Mouse (Mus musculus) stomach, postnatal 0 days (tissue): ENCODE results near the gene Ankrd11. TPM values are rescaled to one million over a fixed set of nuclear protein-coding genes. Genes with fewer than 3 reads are reported as not detected.

Source experiments
- ATAC-seq: fragments of 200-750 bp; cut with Nextera tagmentation; 2 replicates; pipeline ENCODE4 v1.8.0; 2017; ENCODE audit not compliant: low FRiP score, low TSS enrichment
- DNase-seq: peaks from one replicate; pipeline ENCODE4 v3.0.0-alpha.2; 2016; ENCODE audit warnings: low spot score
- H3K27ac ChIP-seq: fragments of 300-500 bp; sonication (generic); replicated peaks from 2 replicates; pipeline ENCODE4 v1.5.1; 2014; ENCODE audit warnings: mild to moderate bottlenecking, control low read depth
- H3K27me3 ChIP-seq: fragments of 300-500 bp; sonication (generic); 2 replicates; pipeline ENCODE4 v1.6.1; 2014; ENCODE audit warnings: low read length; ENCODE audit not compliant: control insufficient read depth, insufficient read depth
- H3K36me3 ChIP-seq: fragments of 300-500 bp; sonication (generic); 2 replicates; pipeline ENCODE4 v1.6.1; 2014; ENCODE audit warnings: low read length, mixed read lengths; ENCODE audit not compliant: control insufficient read depth, insufficient read depth
- H3K4me1 ChIP-seq: fragments of 300-500 bp; sonication (generic); replicated peaks from 2 replicates; pipeline ENCODE4 v1.6.1; 2014; ENCODE audit warnings: antibody characterized with exemption; ENCODE audit not compliant: control insufficient read depth, insufficient read depth
- H3K4me2 ChIP-seq: fragments of 300-500 bp; sonication (generic); replicated peaks from 2 replicates; pipeline ENCODE4 v1.6.1; 2014; ENCODE audit warnings: low read depth, mild to moderate bottlenecking, control low read depth, moderate library complexity
- H3K4me3 ChIP-seq: fragments of 300-500 bp; sonication (generic); 2 replicates; pipeline ENCODE4 v1.5.1; 2014; ENCODE audit warnings: low read depth, low read length, control low read depth
- H3K9ac ChIP-seq: fragments of 300-500 bp; sonication (generic); 2 replicates; pipeline ENCODE4 v1.6.1; 2014; ENCODE audit warnings: mild to moderate bottlenecking, low read length, control low read depth, mixed read lengths
- H3K9me3 ChIP-seq: fragments of 300-500 bp; sonication (generic); 2 replicates; pipeline ENCODE4 v1.6.1; 2016; ENCODE audit warnings: low read length; ENCODE audit not compliant: control insufficient read depth
- CTCF ChIP-seq: IDR thresholded peaks from 2 replicates; pipeline ENCODE4 v1.5.1; 2016; ENCODE audit warnings: antibody characterized with exemption, low read depth, mild to moderate bottlenecking, moderate library complexity
- EP300 ChIP-seq: optimal IDR thresholded peaks from 2 replicates; pipeline ENCODE3; 2016; ENCODE audit warnings: antibody characterized with exemption
- WGBS: fragments of 180-500 bp; shearing (Covaris S2); extraction: QIAGEN DNeasy Blood & Tissue Kit; methylation state at CpG from one replicate; pipeline ENCODE4 v1.1.7; 2014; 5-methylcytosine and 5-hydroxymethylcytosine counted together
- polyA plus RNA-seq: library from polyadenylated mRNA; unstranded; fragments of >200 nt; fragmentation: Nextera tagmentation; extraction: Ambion mirVana; gene quantifications from 2 replicates; pipeline ENCODE4 v1.2.1, GENCODE M21; 2015

Gene Ankrd11
- polyA plus RNA-seq, 1 experiment from 2014 or later = 35.0 TPM

DNA sequence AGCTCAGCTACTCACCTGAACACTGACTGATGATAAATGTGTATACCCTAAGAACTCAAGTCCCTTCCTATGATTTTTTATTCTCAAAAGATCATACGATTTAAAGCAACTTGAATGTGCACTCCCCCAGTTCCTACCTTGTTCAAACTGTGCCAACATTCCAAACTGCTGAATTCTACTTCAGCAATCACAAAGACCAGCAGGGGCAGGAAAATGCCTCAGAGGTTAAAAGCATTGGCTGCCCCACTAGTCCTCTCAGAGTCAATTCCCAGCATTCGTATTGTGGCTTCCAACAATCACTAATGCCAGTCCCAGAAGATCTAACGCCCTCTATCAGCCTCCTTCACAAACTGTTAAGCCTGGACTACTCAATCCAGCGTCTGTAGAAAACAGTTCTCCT is 44.1 kb downstream of the Ankrd11 start:
- WGBS = 52% methylated on average over 4 of the region's 4 CpGs
- Histone ChIP-seq H3K36me3 (no peaks in the 10 kb centered on the region), H3K9ac (no peak overlapping the region), H3K27ac (peak overlapping the region; percentile 24; the same call in 1 of the 2 replicates), H3K4me3 (no peak overlapping the region), H3K4me2 (no peak overlapping the region), H3K4me1 (peaks cover 2% of the 10 kb centered on the region; the same call in 1 of the 2 replicates), H3K9me3 (no peaks in the 10 kb centered on the region), H3K27me3 (no peaks in the 10 kb centered on the region)
- TF ChIP-seq CTCF (no peak), EP300 (no peak)
- DNase-seq = no peak
- ATAC-seq = no peak

DNA sequence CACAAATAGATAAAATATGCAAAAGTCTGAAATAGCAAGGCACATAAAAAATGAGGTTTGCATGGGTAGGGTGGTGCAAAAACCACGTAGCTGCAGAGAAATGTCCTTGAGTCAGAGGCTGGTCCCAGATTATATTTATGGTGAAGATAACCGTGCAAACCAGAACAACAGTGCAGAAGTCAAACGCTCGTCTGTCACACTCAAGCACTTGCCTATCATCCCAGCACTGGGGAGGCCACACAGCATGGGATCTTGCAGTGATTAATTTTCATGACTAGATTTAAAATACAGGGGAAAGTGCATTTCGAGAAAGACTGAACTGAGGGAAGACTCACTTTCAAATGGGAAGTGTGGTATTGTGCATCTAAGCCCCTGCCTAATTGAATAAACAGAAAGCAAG is 48.3 kb downstream of the Ankrd11 start:
- no peak overlapping the region for H3K4me2 ChIP-seq
- no peak overlapping the region for H3K9ac ChIP-seq
- 52% methylated on average over 5 of the region's 5 CpGs for WGBS
- H3K4me3 ChIP-seq = no peak overlapping the region
- H3K27ac ChIP-seq = no peak overlapping the region
- no peak for DNase-seq
- H3K27me3 ChIP-seq = no peaks in the 10 kb centered on the region
- H3K4me1 ChIP-seq = peaks cover 3% of the 10 kb centered on the region; the same call in 1 of the 2 replicates
- TF ChIP-seq CTCF (no peak), EP300 (no peak)
- H3K9me3 ChIP-seq = no peaks in the 10 kb centered on the region
- no peak for ATAC-seq
- no peaks in the 10 kb centered on the region for H3K36me3 ChIP-seq

DNA sequence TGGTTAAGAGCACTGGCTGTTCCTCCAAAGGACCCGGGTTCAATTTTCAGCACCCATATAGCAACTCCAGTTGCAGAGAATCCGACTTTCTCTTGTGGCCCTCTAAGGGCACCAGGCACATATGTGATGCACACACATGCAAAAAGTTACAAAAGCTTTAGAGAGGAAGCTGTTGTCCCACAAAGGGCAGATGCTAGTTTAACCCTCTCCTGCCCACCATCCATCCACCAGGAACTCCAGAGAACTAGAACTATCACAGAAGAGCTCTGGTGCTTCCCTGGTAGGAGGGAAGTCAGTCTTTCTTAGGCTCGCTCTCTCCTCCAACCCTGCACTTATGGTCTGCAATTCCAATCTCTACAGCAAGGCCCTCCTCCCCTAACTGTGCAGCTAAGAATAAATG is 49.0 kb downstream of the Ankrd11 start:
- Histone ChIP-seq H3K36me3 (no peaks in the 10 kb centered on the region), H3K27me3 (no peaks in the 10 kb centered on the region), H3K9ac (no peak overlapping the region), H3K4me2 (no peak overlapping the region), H3K27ac (0 out of 2 replicates have a peak overlapping the region, but pooled peaks have one; percentile 3), H3K4me3 (no peak overlapping the region), H3K9me3 (no peaks in the 10 kb centered on the region), H3K4me1 (peaks cover 3% of the 10 kb centered on the region; the same call in 1 of the 2 replicates)
- ATAC-seq (no peak), DNase-seq (no peak)
- 66% methylated on average over 3 of the region's 3 CpGs for WGBS
- TF ChIP-seq CTCF = no peak
- TF ChIP-seq EP300 = no peak

DNA sequence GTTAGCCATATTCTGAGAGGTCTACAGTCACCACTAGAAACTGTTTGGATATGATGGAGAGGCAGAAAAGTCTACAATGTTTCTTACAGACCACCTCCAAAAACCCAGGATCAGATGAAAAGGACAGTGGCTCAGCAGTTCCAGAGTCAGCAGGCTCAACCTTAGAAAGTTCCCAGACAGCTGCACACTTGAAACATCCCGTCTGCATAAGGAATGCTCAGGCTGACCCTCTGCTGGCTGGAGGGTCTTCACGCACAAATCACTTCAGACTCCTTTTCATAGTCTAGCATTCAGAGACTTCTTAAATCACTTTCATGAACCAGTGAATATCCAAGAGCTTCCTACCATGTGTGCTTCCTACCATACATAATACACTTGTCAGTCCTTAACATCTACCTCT is 49.8 kb downstream of the Ankrd11 start:
- WGBS = 55% methylated on average over 2 of the region's 2 CpGs
- TF ChIP-seq EP300 = no peak
- no peaks in the 10 kb centered on the region for H3K9me3 ChIP-seq

DNA sequence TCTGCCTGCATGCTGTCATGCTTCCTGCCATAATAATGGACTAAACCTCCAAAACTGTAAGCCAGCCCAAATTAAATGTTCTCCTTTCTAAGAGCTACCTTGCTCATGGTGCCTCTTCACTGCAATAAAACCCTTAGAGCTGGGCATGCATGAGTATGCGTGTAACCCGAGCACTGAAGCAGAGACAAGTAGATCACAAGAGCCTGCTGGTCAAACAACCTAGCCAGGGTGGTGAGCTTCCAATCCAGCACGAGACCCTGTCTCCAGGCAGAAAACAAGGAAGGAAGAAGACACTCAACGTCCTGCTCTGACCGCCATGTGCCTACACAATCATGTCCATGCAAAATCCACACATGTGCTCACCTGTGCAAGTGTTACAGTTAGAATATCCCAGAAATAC is 50.7 kb downstream of the Ankrd11 start:
- Histone ChIP-seq H3K9me3 (no peaks in the 10 kb centered on the region), H3K9ac (no peak overlapping the region), H3K4me1 (peaks cover 3% of the 10 kb centered on the region; the same call in 1 of the 2 replicates), H3K4me2 (no peak overlapping the region), H3K27me3 (no peaks in the 10 kb centered on the region), H3K27ac (no peak overlapping the region), H3K36me3 (no peaks in the 10 kb centered on the region), H3K4me3 (no peak overlapping the region)
- DNase-seq = no peak
- no peak for TF ChIP-seq CTCF
- TF ChIP-seq EP300 = no peak
- 82% methylated on average over 5 of the region's 5 CpGs for WGBS
- no peak for ATAC-seq

More for the DNA sequence above, 49.8 kb downstream of the Ankrd11 start:
- H3K27ac ChIP-seq = no peak overlapping the region
- H3K9ac ChIP-seq = no peak overlapping the region
- DNase-seq (no peak), ATAC-seq (no peak)
- H3K4me2 ChIP-seq = no peak overlapping the region
- H3K4me3 ChIP-seq = no peak overlapping the region
- no peaks in the 10 kb centered on the region for H3K27me3 ChIP-seq
- no peaks in the 10 kb centered on the region for H3K36me3 ChIP-seq
- H3K4me1 ChIP-seq = peaks cover 3% of the 10 kb centered on the region; the same call in 1 of the 2 replicates

DNA sequence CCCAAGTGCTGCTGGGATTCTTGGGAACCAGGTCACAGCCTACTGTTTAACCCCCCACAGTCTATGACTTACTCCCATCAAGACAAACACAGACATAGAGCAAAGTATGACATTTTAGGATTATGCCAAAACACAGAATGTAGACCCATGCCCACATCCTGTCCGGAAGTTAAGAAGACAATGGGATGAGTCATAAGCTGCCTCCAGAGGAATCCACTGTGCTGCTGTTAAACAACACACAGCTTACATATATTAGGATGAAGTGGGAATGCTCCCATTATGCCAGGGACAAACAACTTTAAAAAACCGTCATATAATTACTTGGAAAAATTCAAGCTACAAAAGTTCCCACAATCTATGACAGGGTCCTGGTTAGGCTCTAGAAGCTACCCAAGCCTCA is 52.1 kb downstream of the Ankrd11 start:
- DNase-seq (no peak), ATAC-seq (no peak)
- WGBS = 78% methylated on average over 2 of the region's 2 CpGs
- H3K27ac ChIP-seq = no peak overlapping the region
- peaks cover 3% of the 10 kb centered on the region; the same call in 1 of the 2 replicates for H3K4me1 ChIP-seq
- no peak overlapping the region for H3K4me3 ChIP-seq
- no peak overlapping the region for H3K9ac ChIP-seq
- no peaks in the 10 kb centered on the region for H3K27me3 ChIP-seq
- H3K4me2 ChIP-seq = no peak overlapping the region
- no peaks in the 10 kb centered on the region for H3K36me3 ChIP-seq
- H3K9me3 ChIP-seq = no peaks in the 10 kb centered on the region
- TF ChIP-seq CTCF (no peak), EP300 (no peak)
